Mouse (Mus musculus) heart, embryonic 13.5 days (tissue): ENCODE measurements around the gene Hapln2. TPM values are rescaled to one million over a fixed set of nuclear protein-coding genes. Genes with fewer than 3 reads are reported as not detected.
A peak's percentile ranks its signal among the peaks of the same experiment; 100 is the strongest.

Experiments
- ATAC-seq: fragments of 200-750 bp; cut with Nextera tagmentation; 2 replicates; pipeline ENCODE4 v1.8.0; 2017; ENCODE audit warnings: moderate TSS enrichment; ENCODE audit not compliant: insufficient number of reproducible peaks, low FRiP score, low TSS enrichment; ENCODE audit errors: extremely low read depth
- H3K27ac ChIP-seq: fragments of 300-500 bp; sonication (generic); replicated peaks from 2 replicates; pipeline ENCODE4 v1.5.1; 2015; ENCODE audit warnings: moderate library complexity, mild to moderate bottlenecking, inconsistent platforms
- H3K27me3 ChIP-seq: fragments of 300-500 bp; sonication (generic); replicated peaks from 2 replicates; pipeline ENCODE4 v1.6.1; 2015; ENCODE audit warnings: mild to moderate bottlenecking, inconsistent platforms
- H3K36me3 ChIP-seq: fragments of 300-500 bp; sonication (generic); 2 replicates; pipeline ENCODE4 v1.6.1; 2015; ENCODE audit warnings: mild to moderate bottlenecking, inconsistent platforms
- H3K4me1 ChIP-seq: fragments of 300-500 bp; sonication (generic); 2 replicates; pipeline ENCODE4 v1.6.1; 2015; ENCODE audit warnings: inconsistent platforms
- H3K4me2 ChIP-seq: fragments of 300-500 bp; sonication (generic); 2 replicates; pipeline ENCODE4 v1.6.1; 2015; ENCODE audit warnings: inconsistent platforms, mild to moderate bottlenecking, moderate library complexity
- H3K4me3 ChIP-seq: fragments of 300-500 bp; sonication (generic); 2 replicates; pipeline ENCODE4 v1.5.1; 2015; ENCODE audit warnings: moderate library complexity, mild to moderate bottlenecking, inconsistent platforms
- H3K9ac ChIP-seq: fragments of 300-500 bp; sonication (generic); 2 replicates; pipeline ENCODE4 v1.6.1; 2015; ENCODE audit warnings: inconsistent platforms, mild to moderate bottlenecking, moderate library complexity
- H3K9me3 ChIP-seq: fragments of 300-500 bp; sonication (generic); 2 replicates; pipeline ENCODE4 v1.6.1; 2016; ENCODE audit warnings: inconsistent platforms
- WGBS: fragments of 180-500 bp; shearing (Covaris S2); methylation state at CpG from one replicate; pipeline ENCODE4 v1.1.7; 2015; ENCODE audit warnings: mixed read lengths; 5-methylcytosine and 5-hydroxymethylcytosine counted together
- polyA plus RNA-seq: library from polyadenylated mRNA; unstranded; fragments of >200 nt; fragmentation: Nextera tagmentation; extraction: Ambion mirVana; gene quantifications from 2 replicates; pipeline ENCODE4 v1.2.1, GENCODE M21; 2015

Gene Hapln2
- polyA plus RNA-seq, 1 experiment from 2014 or later, result not detected

- Histone ChIP-seq H3K27me3 (peaks cover 96% of the 10 kb centered on the region), H3K9me3 (no peaks in the 10 kb centered on the region), H3K4me3 (peak overlapping the region; percentile 48; the same call in 1 of the 2 replicates), H3K4me1 (peaks cover 27% of the 10 kb centered on the region), H3K27ac (no peak overlapping the region), H3K36me3 (no peaks in the 10 kb centered on the region), H3K4me2 (peak overlapping the region; percentile 69), H3K9ac (no peak overlapping the region)
- no peak for ATAC-seq
- WGBS, result 8% methylated on average over 11 of the region's 11 CpGs
Observed at GRCm38 (mm10) chr3:88000816-88001595, 26.4 kb downstream of the Hapln2 start.

GRCm38 (mm10) chr3:88000181-88000580 lies 27.2 kb downstream of the Hapln2 start, which contains the start of gene Bcan:
Gene Bcan (minus strand): TSS chr3:88000230.
- H3K36me3 ChIP-seq, result no peaks in the 10 kb centered on the region
- ATAC-seq, result no peak
- H3K27me3 ChIP-seq, result peaks cover 100% of the 10 kb centered on the region
- H3K4me2 ChIP-seq, result peak within 1 kb of the TSS; percentile 69
- H3K4me3 ChIP-seq, result peak within 1 kb of the TSS; percentile 48
- H3K27ac ChIP-seq, result no peak within 1 kb of the TSS
- H3K9me3 ChIP-seq, result no peaks in the 10 kb centered on the region
- WGBS, result 2% methylated on average over 32 of the region's 39 CpGs
- H3K4me1 ChIP-seq, result peaks cover 27% of the 10 kb centered on the region
- H3K9ac ChIP-seq, result peak within 1 kb of the TSS; percentile 28; the same call in 1 of the 2 replicates

- H3K4me3 ChIP-seq, result peak overlapping the region; percentile 48
- H3K4me2 ChIP-seq, result peak overlapping the region; percentile 69
- no peak overlapping the region for H3K27ac ChIP-seq
- no peaks in the 10 kb centered on the region for H3K36me3 ChIP-seq
- no peak for ATAC-seq
- no peaks in the 10 kb centered on the region for H3K9me3 ChIP-seq
- peaks cover 27% of the 10 kb centered on the region for H3K4me1 ChIP-seq
- H3K9ac ChIP-seq, result 0 out of 2 replicates have a peak overlapping the region, but pooled peaks have one; percentile 28
- peaks cover 100% of the 10 kb centered on the region for H3K27me3 ChIP-seq
- WGBS, result 1% methylated on average over 38 of the region's 38 CpGs
Observed at GRCm38 (mm10) chr3:87999243-87999895, 28.0 kb downstream of the Hapln2 start.

DNA sequence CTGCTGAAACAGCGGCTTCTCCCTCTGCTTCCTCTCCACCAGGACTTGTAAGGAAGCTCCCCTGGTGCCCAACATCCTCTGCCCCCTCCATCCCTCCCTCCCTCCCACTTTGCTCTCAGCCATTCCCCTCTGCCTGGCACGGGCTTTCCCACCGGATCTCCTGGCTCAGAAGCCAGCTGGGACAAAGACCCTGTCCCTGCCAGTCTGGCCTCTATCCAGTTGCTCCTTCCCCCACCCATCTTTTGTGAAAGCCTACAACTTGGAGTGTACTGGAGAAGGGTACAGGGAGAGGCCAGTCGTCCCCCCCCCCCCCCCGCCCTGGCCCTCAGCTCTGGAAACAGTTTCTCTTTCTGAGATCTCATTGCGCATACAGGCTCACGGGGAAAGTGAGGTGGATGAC lies 28.6 kb downstream of the Hapln2 start:
- H3K36me3 ChIP-seq, result no peaks in the 10 kb centered on the region
- peaks cover 27% of the 10 kb centered on the region for H3K4me1 ChIP-seq
- peaks cover 100% of the 10 kb centered on the region for H3K27me3 ChIP-seq
- no peak overlapping the region for H3K4me2 ChIP-seq
- no peak overlapping the region for H3K9ac ChIP-seq
- H3K4me3 ChIP-seq, result no peak overlapping the region
- no peak overlapping the region for H3K27ac ChIP-seq
- no peak for ATAC-seq
- H3K9me3 ChIP-seq, result no peaks in the 10 kb centered on the region
- 3% methylated on average over 7 of the region's 7 CpGs for WGBS

GRCm38 (mm10) chr3:87996971-87997614 lies 30.3 kb downstream of the Hapln2 start:
- Histone ChIP-seq H3K9me3 (no peaks in the 10 kb centered on the region), H3K4me3 (peak overlapping the region; percentile 49), H3K27ac (no peak overlapping the region), H3K4me1 (peaks cover 24% of the 10 kb centered on the region), H3K36me3 (no peaks in the 10 kb centered on the region), H3K9ac (peak overlapping the region; percentile 60), H3K27me3 (peaks cover 100% of the 10 kb centered on the region), H3K4me2 (peak overlapping the region; percentile 68)
- WGBS, result under 1% methylated on average over 49 of the region's 49 CpGs
- no peak for ATAC-seq

DNA sequence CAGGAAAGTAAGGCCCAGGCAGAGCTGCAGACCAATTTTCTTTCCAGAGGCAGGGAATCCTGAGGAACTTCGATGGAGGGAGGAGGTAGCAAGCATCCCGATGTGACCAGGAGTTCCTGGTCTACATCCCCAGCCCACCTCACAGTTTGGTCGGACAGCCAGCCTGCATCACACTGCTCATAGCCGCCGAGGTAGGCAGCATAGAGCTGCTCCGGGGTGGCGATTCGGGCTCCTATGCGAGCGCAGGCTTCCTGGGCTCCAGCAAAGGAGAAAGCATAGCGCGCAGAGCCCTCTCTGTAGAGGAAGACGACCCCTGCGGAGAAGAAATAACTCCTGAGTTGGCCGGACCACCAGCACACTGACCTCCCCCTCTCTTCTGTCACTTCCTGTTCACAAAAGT lies 31.0 kb downstream of the Hapln2 start:
- Histone ChIP-seq H3K4me2 (peak overlapping the region; percentile 68), H3K27ac (no peak overlapping the region), H3K4me1 (peaks cover 24% of the 10 kb centered on the region), H3K9me3 (no peaks in the 10 kb centered on the region), H3K9ac (no peak overlapping the region), H3K27me3 (peaks cover 100% of the 10 kb centered on the region), H3K4me3 (peak overlapping the region; percentile 49; the same call in 1 of the 2 replicates), H3K36me3 (no peaks in the 10 kb centered on the region)
- WGBS, result 1% methylated on average over 15 of the region's 15 CpGs
- no peak for ATAC-seq

GRCm38 (mm10) chr3:87995331-87995730 lies 32.1 kb downstream of the Hapln2 start:
- WGBS, result 27% methylated on average over 11 of the region's 11 CpGs
- no peak for ATAC-seq
- Histone ChIP-seq H3K4me1 (peaks cover 18% of the 10 kb centered on the region), H3K36me3 (no peaks in the 10 kb centered on the region), H3K27me3 (peaks cover 100% of the 10 kb centered on the region), H3K9ac (no peak overlapping the region), H3K27ac (no peak overlapping the region), H3K4me2 (no peak overlapping the region), H3K9me3 (no peaks in the 10 kb centered on the region), H3K4me3 (no peak overlapping the region)

DNA sequence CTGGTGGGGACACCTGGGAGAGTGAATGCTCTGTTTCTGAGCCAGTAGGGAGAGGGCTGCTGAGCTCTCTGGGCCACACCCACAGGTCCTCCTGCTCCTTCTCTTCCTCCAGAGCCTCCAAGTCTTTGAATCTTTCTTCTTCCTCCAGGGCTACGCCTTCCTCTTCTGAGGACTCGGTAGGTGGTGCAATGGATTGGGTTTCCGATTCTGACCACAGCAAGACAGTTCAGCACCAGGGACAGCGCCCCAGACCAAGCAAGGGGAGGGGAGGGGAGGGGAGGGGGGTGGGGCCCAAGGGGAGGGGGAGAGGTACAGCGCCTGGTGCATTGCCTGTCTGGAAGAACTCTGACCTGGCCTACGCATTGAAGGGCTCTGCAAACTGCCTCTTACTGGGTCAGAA lies 33.9 kb downstream of the Hapln2 start:
- H3K9me3 ChIP-seq, result no peaks in the 10 kb centered on the region
- H3K4me3 ChIP-seq, result no peak overlapping the region
- WGBS, result 0% methylated on average over 4 of the region's 6 CpGs
- H3K27ac ChIP-seq, result no peak overlapping the region
- H3K4me1 ChIP-seq, result peaks cover 9% of the 10 kb centered on the region
- no peak for ATAC-seq
- peaks cover 100% of the 10 kb centered on the region for H3K27me3 ChIP-seq
- no peaks in the 10 kb centered on the region for H3K36me3 ChIP-seq
- no peak overlapping the region for H3K9ac ChIP-seq
- H3K4me2 ChIP-seq, result no peak overlapping the region

GRCm38 (mm10) chr3:87989935-87990334 lies 37.4 kb downstream of the Hapln2 start:
- no peak overlapping the region for H3K9ac ChIP-seq
- H3K36me3 ChIP-seq, result no peaks in the 10 kb centered on the region
- no peak for ATAC-seq
- 29% methylated on average over 10 of the region's 10 CpGs for WGBS
- no peak overlapping the region for H3K27ac ChIP-seq
- no peaks in the 10 kb centered on the region for H3K9me3 ChIP-seq
- H3K4me2 ChIP-seq, result no peak overlapping the region
- H3K4me3 ChIP-seq, result no peak overlapping the region
- peaks cover 34% of the 10 kb centered on the region for H3K4me1 ChIP-seq
- H3K27me3 ChIP-seq, result peaks cover 70% of the 10 kb centered on the region

DNA sequence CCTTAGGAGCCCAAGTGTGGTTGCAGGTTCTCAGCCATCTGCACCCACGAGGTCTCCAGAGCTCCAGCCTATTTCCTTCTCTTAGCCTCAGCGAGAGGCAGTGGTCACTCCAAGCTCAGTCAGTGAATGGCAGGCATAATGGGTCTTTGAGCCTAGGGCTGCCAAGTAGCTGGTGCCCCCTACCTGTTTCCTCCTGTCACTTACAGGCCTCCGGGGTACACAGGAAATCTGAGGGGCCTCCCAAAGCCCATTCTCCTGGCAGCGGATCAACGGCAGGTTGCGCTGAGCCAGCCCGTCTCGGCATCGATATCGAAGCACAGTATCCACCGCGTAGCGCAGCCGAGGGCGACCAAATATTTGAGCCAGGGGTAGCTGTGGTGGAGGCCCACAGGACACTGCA lies 39.3 kb downstream of the Hapln2 start:
- peaks cover 53% of the 10 kb centered on the region for H3K4me1 ChIP-seq
- 7% methylated on average over 15 of the region's 15 CpGs for WGBS
- peak overlapping the region; percentile 46 for H3K4me3 ChIP-seq
- H3K36me3 ChIP-seq, result no peaks in the 10 kb centered on the region
- H3K27me3 ChIP-seq, result peaks cover 51% of the 10 kb centered on the region
- peak overlapping the region; percentile 75 for H3K9ac ChIP-seq
- H3K27ac ChIP-seq, result no peak overlapping the region
- H3K9me3 ChIP-seq, result no peaks in the 10 kb centered on the region
- peak overlapping the region; percentile 71 for H3K4me2 ChIP-seq
- ATAC-seq, result no peak

DNA sequence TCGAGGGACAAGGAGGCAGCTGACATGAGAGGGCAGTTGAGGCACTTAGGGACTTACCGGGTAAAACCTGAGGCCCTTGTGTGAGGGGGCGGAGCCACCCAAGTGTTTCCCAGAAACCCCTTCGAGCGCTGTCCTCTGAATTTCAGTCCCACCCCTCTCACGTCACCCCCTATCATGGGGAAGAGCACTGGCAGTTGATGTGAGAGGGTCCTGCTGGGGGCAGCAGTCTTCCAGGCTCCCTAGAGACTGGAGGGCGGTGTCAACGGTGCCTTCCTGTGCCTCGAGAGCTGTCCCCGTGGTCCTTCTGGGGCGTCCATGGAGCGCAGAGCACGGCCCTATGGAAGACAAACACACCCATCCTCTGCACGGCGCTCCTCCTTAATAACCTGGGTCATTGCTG lies 39.8 kb downstream of the Hapln2 start:
- peaks cover 47% of the 10 kb centered on the region for H3K27me3 ChIP-seq
- peak overlapping the region; percentile 75 for H3K9ac ChIP-seq
- 0 out of 2 replicates have a peak overlapping the region, but pooled peaks have one; percentile 78 for H3K27ac ChIP-seq
- H3K4me1 ChIP-seq, result peaks cover 57% of the 10 kb centered on the region
- no peaks in the 10 kb centered on the region for H3K36me3 ChIP-seq
- ATAC-seq, result no peak
- WGBS, result under 1% methylated on average over 15 of the region's 15 CpGs
- no peaks in the 10 kb centered on the region for H3K9me3 ChIP-seq
- H3K4me3 ChIP-seq, result peak overlapping the region; percentile 46
- H3K4me2 ChIP-seq, result peak overlapping the region; percentile 71
